ENCODE assay signal across 18 mouse cellular contexts in the genomic region with DNA sequence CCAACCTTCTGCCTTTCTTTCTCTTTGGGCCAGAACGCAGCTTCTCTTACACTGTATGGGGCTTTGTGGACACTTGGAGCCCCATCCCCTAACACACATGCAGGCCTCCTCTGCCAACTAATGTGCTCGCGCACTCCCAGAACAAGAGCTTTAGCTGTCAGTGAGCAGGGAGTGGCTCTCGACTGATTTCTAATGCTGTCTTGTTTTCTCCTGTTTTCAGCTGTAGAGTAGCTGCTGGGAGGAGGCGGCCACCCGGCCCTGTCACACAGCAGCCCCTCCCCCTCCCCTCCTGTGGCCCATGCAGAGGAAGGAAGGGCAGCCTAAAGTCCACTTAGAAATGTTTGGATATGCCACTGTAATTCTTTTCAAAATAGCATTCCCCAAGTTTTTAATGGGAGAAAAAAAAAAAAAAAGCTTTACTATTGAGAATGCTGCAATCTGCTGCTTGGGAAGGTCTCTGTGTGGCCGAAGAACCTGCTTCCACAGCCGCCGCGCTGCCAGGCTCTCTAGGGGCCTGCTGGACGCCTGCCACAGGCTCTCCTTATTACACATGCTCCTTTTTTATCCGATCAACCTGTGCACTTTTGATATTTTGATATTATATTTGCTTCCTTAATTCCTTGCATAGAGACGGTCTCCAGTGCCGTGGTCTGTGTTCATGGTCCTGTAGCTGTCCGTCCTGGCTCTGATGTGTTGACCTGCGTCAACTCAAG. TPM values are rescaled to one million over a fixed set of nuclear protein-coding genes. Genes with fewer than 3 reads are reported as not detected.
DNase-seq lines count a peak whose midpoint lies in the region; ATAC-seq lines count a peak whose summit lies in the region.
"Had no signal": no experiment of that assay in that cellular context is flagged by ENCODE, and none has a peak within 500 bp of the region (broad histone marks: within the 10 kb centered on the region; RNA-seq: fewer than 3 reads in every experiment).

No protein-coding gene starts in this region.

- no peak overlapping the region for H3K4me2 ChIP-seq in heart, embryonic 11.5 days
- H3K4me2 ChIP-seq: embryonic facial prominence, embryonic 15.5 days; heart, embryonic 12.5 days; limb, embryonic 12.5 days had no signal

- no peaks in the 10 kb centered on the region for H3K9me3 ChIP-seq in heart, embryonic 11.5 days (replicated peaks; ENCODE audit: control insufficient read depth, low read length)
- H3K9me3 ChIP-seq: embryonic facial prominence, embryonic 15.5 days; forebrain, embryonic 10.5 days; heart, embryonic 12.5 days; limb, embryonic 12.5 days had no signal

- no peaks in the 10 kb centered on the region for H3K4me1 ChIP-seq in heart, embryonic 11.5 days (ENCODE audit: control insufficient read depth, insufficient read depth, low read length)
- H3K4me1 ChIP-seq: forebrain, embryonic 10.5 days; limb, embryonic 12.5 days had no signal

- no peak overlapping the region for H3K27ac ChIP-seq in heart, embryonic 11.5 days (ENCODE audit: low read depth, low read length)
- H3K27ac ChIP-seq: embryonic facial prominence, embryonic 15.5 days; forebrain, embryonic 10.5 days; left cerebral cortex, adult 2 months; limb, embryonic 12.5 days had no signal

- 80% methylated on average over 16 of the region's 16 CpGs for WGBS in heart, embryonic 11.5 days (ENCODE audit: insufficient replicate concordance)

- H3K9ac ChIP-seq in heart, embryonic 11.5 days (ENCODE audit: low read depth, low read length) = 0 out of 2 replicates have a peak overlapping the region, but pooled peaks have one; percentile 5
- H3K9ac ChIP-seq: embryonic facial prominence, embryonic 15.5 days; heart, embryonic 12.5 days; limb, embryonic 12.5 days had no signal

- intact Hi-C loops in heart, postnatal 14 days (cut with DNase I) = no loop called here

- no peak for DNase-seq in heart, postnatal 14 days
- DNase-seq in kidney, postnatal 14 days = peak; percentile 81
- DNase-seq in kidney, adult 11 months = no peak
- peak; percentile 44 to 65 for DNase-seq in lung, postnatal 4 days
- no peak for DNase-seq in lung, adult 18-20 months
- no peak for DNase-seq in spleen, adult 12 weeks (ENCODE audit: low spot score)
- DNase-seq: cerebellum, postnatal 14 days; embryo, embryonic 11 days; gastrocnemius, postnatal 14 days; midbrain, embryonic 14.5 days; thymus, adult 2 months had no signal

- no peak for ATAC-seq in heart, embryonic 11.5 days (replicated peaks; ENCODE audit: insufficient number of reproducible peaks, low FRiP score, low TSS enrichment)

- no peaks in the 10 kb centered on the region for H3K27me3 ChIP-seq in heart, embryonic 11.5 days (ENCODE audit: control insufficient read depth, insufficient read depth, low read length)
- H3K27me3 ChIP-seq: embryonic facial prominence, embryonic 15.5 days; heart, embryonic 12.5 days; limb, embryonic 12.5 days had no signal

- H3K4me3 ChIP-seq in heart, embryonic 11.5 days (ENCODE audit: low read depth, low read length) = no peak overlapping the region
- H3K4me3 ChIP-seq: embryonic facial prominence, embryonic 15.5 days; forebrain, embryonic 10.5 days; heart, embryonic 12.5 days; left cerebral cortex, adult 2 months; limb, embryonic 12.5 days; myocyte had no signal

- peaks cover 30% of the 10 kb centered on the region for H3K36me3 ChIP-seq in heart, embryonic 11.5 days (ENCODE audit: control insufficient read depth, insufficient read depth, low read length)

RNA-seq across cellular contexts. Expression of a gene that starts 36.1 kb away (rescaled TPM):
- 11.1 and 11.6 TPM in 2 replicates for polyA plus RNA-seq in heart, embryonic 11.5 days (2014; fragmentation: Nextera tagmentation; extraction: Ambion mirVana)
- total RNA-seq in heart, postnatal 14 days (2021) = 1 to 10 TPM; 7.1 to 7.4 TPM

RNA-seq across cellular contexts. Expression of a gene that starts 43.5 kb away (rescaled TPM):
- 34.0 and 42.8 TPM in 2 replicates for polyA plus RNA-seq in heart, embryonic 11.5 days (2014; fragmentation: Nextera tagmentation; extraction: Ambion mirVana)
- 10 to 100 TPM; 72.1 to 77.7 TPM for total RNA-seq in heart, postnatal 14 days (2021)

Comparison
In these comparisons a context has a peak if more than half of its experiments do, and no peak if none do; other contexts are left out.
1. DNase-seq: peak in kidney, postnatal 14 days (single experiment) and lung, postnatal 4 days (2 of 2); none in heart, postnatal 14 days (0 of 2), kidney, adult 11 months (single experiment), lung, adult 18-20 months (0 of 2) and spleen, adult 12 weeks (single experiment).